Mouse (Mus musculus) limb, embryonic 12.5 days (tissue): Measurements from ENCODE around the gene Iqck. TPM values are rescaled to one million over a fixed set of nuclear protein-coding genes. Genes with fewer than 3 reads are reported as not detected.
A peak's percentile ranks its signal among the peaks of the same experiment; 100 is the strongest.

Experiments
- ATAC-seq: fragments of 200-750 bp; cut with Nextera tagmentation; 2 replicates; pipeline ENCODE4 v1.8.0; 2017; ENCODE audit warnings: low read depth, moderate TSS enrichment; ENCODE audit not compliant: insufficient number of reproducible peaks, insufficient read depth, low FRiP score, low TSS enrichment
- H3K27ac ChIP-seq: fragments of 300-500 bp; sonication (generic); 2 replicates; pipeline ENCODE4 v1.5.1; 2016; ENCODE audit warnings: mild to moderate bottlenecking, moderate library complexity
- H3K27me3 ChIP-seq: fragments of 300-500 bp; sonication (generic); 2 replicates; pipeline ENCODE4 v1.6.1; 2016; ENCODE audit warnings: mild to moderate bottlenecking, moderate library complexity
- H3K36me3 ChIP-seq: fragments of 300-500 bp; sonication (generic); 2 replicates; pipeline ENCODE4 v1.6.1; 2016; ENCODE audit warnings: mild to moderate bottlenecking, moderate library complexity
- H3K4me1 ChIP-seq: fragments of 300-500 bp; sonication (generic); replicated peaks from 2 replicates; pipeline ENCODE4 v1.6.1; 2016
- H3K4me2 ChIP-seq: fragments of 300-500 bp; sonication (generic); 2 replicates; pipeline ENCODE4 v1.6.1; 2016; ENCODE audit warnings: mild to moderate bottlenecking, moderate library complexity
- H3K4me3 ChIP-seq: fragments of 300-500 bp; sonication (generic); replicated peaks from 2 replicates; pipeline ENCODE4 v1.5.1; 2016; ENCODE audit warnings: mild to moderate bottlenecking
- H3K9ac ChIP-seq: fragments of 300-500 bp; sonication (generic); replicated peaks from 2 replicates; pipeline ENCODE4 v1.6.1; 2016; ENCODE audit warnings: mild to moderate bottlenecking, moderate library complexity
- H3K9me3 ChIP-seq: fragments of 300-500 bp; sonication (generic); 2 replicates; pipeline ENCODE4 v1.6.1; 2016; ENCODE audit warnings: mild to moderate bottlenecking, moderate library complexity
- WGBS: fragments of 180-500 bp; shearing (Covaris S2); methylation state at CpG from one replicate; pipeline ENCODE4 v1.1.7; 2016; 5-methylcytosine and 5-hydroxymethylcytosine counted together
- polyA plus RNA-seq: library from polyadenylated mRNA; unstranded; fragments of >200 nt; fragmentation: Nextera tagmentation; extraction: Ambion mirVana; gene quantifications from 2 replicates; pipeline ENCODE4 v1.2.1, GENCODE M21; 2016

The Iqck gene
- polyA plus RNA-seq, 1 experiment from 2014 or later = 2.3 TPM

DNA sequence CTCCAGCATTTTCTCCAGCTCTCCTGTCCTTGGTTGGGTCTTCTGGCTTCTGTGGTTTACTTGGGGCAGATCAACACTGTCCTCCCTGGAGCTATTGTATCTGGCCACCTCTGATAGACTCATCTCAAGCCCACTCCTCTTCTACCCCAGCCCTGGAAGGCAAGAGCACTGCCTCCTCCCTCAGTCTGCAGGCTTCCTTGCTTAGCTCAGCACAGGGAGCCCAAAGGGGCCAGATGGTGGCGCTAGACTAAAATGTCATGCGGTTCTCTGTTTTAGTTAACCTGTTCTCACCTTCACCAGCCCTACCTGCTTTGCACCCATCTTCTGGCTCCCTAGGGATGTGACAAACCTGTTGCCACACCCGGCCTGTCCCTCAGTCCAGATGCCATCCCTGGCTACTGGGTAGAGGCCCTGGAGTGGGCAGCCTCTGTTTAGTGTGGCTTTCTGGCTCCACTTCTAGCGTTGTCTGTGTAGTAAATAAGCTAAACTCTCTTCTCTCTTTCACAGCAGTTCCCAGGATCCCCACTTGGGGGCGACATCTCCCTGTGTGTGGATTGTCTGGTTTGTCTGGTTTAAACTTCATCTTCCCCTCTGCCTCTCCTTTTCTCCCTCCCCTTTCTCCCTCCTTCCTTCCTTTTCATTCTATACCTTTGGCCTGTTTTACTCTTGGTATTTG is 155.4 kb downstream of the Iqck start:
- Histone ChIP-seq H3K4me1 (no peaks in the 10 kb centered on the region), H3K36me3 (no peaks in the 10 kb centered on the region), H3K4me2 (no peak overlapping the region), H3K9me3 (no peaks in the 10 kb centered on the region), H3K27me3 (no peaks in the 10 kb centered on the region), H3K9ac (no peak overlapping the region), H3K27ac (no peak overlapping the region), H3K4me3 (no peak overlapping the region)
- WGBS = 21% methylated on average over 5 of the region's 5 CpGs
- no peak for ATAC-seq

DNA sequence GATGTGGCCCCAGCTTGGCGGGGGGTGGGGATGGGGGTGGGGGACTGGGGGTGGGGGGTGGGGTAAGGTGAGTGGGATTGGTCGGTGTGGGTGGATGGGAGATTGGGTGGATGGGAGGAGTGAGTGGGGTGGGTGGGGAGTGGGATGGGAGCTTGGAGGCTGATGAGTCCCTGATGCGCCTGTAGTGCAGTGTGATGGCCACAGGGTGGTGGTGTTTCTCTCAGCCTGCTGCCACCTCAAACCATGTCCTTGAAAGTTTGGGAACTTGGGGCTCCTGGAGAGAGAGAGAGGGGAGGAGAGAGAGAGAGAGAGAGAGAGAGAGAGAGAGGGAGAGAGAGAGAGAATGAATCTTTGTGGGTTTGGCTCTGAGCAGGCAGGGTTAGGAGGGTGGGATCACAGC is 160.2 kb downstream of the Iqck start:
- no peaks in the 10 kb centered on the region for H3K27me3 ChIP-seq
- no peak for ATAC-seq
- H3K9me3 ChIP-seq = no peaks in the 10 kb centered on the region
- H3K36me3 ChIP-seq = no peaks in the 10 kb centered on the region
- 0% methylated on average over 2 of the region's 3 CpGs for WGBS
- H3K4me2 ChIP-seq = no peak overlapping the region
- no peak overlapping the region for H3K27ac ChIP-seq
- H3K9ac ChIP-seq = no peak overlapping the region
- no peak overlapping the region for H3K4me3 ChIP-seq
- no peaks in the 10 kb centered on the region for H3K4me1 ChIP-seq

DNA sequence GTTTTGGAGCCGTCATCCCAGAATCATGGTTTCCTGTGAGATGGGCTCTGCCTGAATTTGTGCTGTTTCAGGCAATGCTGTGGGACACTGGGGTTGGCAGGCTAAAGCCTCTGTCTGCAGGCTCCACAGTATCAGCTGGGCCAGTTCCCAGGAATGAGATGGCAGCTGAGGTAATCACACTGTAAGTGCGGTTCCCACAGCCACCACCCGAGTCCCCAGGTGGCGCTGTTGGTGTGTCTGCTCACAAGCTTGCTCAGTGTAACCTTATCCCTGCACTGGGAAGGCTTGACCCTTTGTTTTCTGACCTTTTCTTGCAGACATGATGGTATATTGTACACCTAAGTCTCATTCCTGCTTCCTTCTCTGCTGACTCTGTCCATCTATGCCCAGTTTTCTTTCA is 164.0 kb downstream of the Iqck start:
- no peaks in the 10 kb centered on the region for H3K27me3 ChIP-seq
- no peak overlapping the region for H3K4me2 ChIP-seq
- ATAC-seq = peak; percentile 72; the same call in 1 of the 2 replicates
- H3K27ac ChIP-seq = no peak overlapping the region
- no peaks in the 10 kb centered on the region for H3K4me1 ChIP-seq
- no peaks in the 10 kb centered on the region for H3K36me3 ChIP-seq
- no peaks in the 10 kb centered on the region for H3K9me3 ChIP-seq
- H3K9ac ChIP-seq = no peak overlapping the region
- no peak overlapping the region for H3K4me3 ChIP-seq
- WGBS = 15% methylated on average over 4 of the region's 4 CpGs

Other genes starting within 250 kb of the Iqck start
- 67.7 and 72.7 TPM in 2 replicates for gene Gde1, start 150.0 kb upstream of the Iqck start, polyA plus RNA-seq
- 31.8 and 33.2 TPM in 2 replicates for gene Ccp110, start 143.2 kb upstream of the Iqck start, polyA plus RNA-seq
- 69.8 and 73.7 TPM in 2 replicates for gene Vps35l, start 115.5 kb upstream of the Iqck start, polyA plus RNA-seq
- gene Knop1, start 502 bp downstream of the Iqck start, polyA plus RNA-seq = 114 and 126 TPM in 2 replicates
- gene Gprc5b, start 139.5 kb downstream of the Iqck start, polyA plus RNA-seq = 7.5 and 8.1 TPM in 2 replicates